Mouse (Mus musculus): Measurements from ENCODE around the gene Elavl3. TPM values are rescaled to one million over a fixed set of nuclear protein-coding genes. Genes with fewer than 3 reads are reported as not detected.

Gene Elavl3
- polyA plus RNA-seq, 1 experiment, result 0.64 TPM

DNA sequence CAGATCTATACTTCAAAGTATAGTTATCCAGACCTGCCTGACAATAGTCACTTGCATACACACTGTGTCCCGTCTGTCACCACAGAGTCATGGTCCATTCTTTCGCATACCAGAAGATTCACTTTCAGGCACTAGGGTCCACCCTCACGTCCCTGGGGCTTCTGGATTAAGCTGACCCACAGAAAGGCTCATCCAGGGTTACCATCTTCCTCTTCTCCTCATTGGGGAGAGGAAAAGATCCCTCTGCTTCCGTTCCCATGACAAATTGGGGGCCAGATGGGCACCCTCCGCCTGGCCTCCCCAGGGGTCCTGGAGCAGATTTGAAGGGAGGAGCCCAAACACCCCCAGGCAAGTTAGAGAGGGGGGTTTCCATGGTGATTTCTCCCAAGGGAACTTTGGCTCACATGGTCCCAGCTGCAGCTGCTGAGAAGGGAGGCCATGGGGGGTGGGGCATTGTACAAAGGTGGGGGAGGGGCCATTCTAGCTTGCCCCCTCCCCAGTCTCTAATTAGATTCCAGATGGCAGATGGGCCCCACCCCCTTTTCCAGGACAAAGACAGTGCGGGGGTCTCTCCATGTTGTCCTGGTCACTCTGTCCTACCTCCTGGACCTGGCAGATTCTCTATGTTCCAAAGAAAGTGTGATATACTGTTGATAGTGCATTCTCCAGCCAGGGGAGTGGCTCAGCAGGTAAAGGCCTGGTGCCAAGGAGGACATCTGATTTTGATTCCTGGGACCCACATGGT lies 16.4 kb downstream of the Elavl3 start:
- H3K4me1 ChIP-seq (ENCODE audit: control insufficient read depth, insufficient read depth, low read length), result no peaks in the 10 kb centered on the region
- H3K36me3 ChIP-seq (ENCODE audit: control insufficient read depth, insufficient read depth, low read length), result no peaks in the 10 kb centered on the region
- no peak for DNase-seq
- no peaks in the 10 kb centered on the region for H3K27me3 ChIP-seq (replicated peaks; ENCODE audit: control insufficient read depth, insufficient read depth, low read length)
- TF ChIP-seq CTCF (conservative IDR thresholded peaks at IDR 0.05; ENCODE audit: insufficient read depth, insufficient read length, low read depth, low read length) (no peak), POLR2A (IDR thresholded peaks at IDR 0.05; ENCODE audit: low read depth, low read length) (no peak)
- H3K4me3 ChIP-seq (ENCODE audit: insufficient read depth, low read depth, low read length), result no peak overlapping the region
- H3K27ac ChIP-seq (ENCODE audit: insufficient read depth, low read depth, low read length), result no peak overlapping the region
- 63% methylated on average over 6 of the region's 6 CpGs for WGBS

DNA sequence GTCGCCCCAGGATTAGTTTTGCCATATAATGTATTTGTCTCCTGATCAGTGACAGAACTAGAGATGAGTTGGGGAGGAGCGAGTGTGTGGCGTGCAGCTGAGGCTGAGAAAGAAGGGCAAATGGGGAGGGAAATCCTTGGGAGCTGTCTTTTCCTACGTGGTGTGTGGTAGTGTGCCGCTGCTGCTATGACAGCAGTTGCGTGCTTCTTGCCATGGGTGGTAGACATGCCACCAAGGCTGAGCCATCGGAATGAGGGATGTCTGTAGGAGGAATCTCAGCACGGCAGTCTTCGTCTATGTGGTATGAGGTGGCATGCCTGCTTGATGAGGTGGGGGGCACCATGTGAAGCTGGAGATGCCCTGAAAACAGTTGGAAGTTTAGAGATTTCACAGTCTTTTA lies 21.4 kb downstream of the Elavl3 start:
- H3K27me3 ChIP-seq (replicated peaks; ENCODE audit: control insufficient read depth, insufficient read depth, low read length), result no peaks in the 10 kb centered on the region
- no peak overlapping the region for H3K4me3 ChIP-seq (ENCODE audit: insufficient read depth, low read depth, low read length)
- DNase-seq, result no peak
- TF ChIP-seq CTCF (conservative IDR thresholded peaks at IDR 0.05; ENCODE audit: insufficient read depth, insufficient read length, low read depth, low read length), result no peak
- TF ChIP-seq POLR2A (IDR thresholded peaks at IDR 0.05; ENCODE audit: low read depth, low read length), result no peak
- 93% methylated on average over 9 of the region's 9 CpGs for WGBS
- no peaks in the 10 kb centered on the region for H3K36me3 ChIP-seq (ENCODE audit: control insufficient read depth, insufficient read depth, low read length)
- H3K4me1 ChIP-seq (ENCODE audit: control insufficient read depth, insufficient read depth, low read length), result no peaks in the 10 kb centered on the region
- H3K27ac ChIP-seq (ENCODE audit: insufficient read depth, low read depth, low read length), result no peak overlapping the region

DNA sequence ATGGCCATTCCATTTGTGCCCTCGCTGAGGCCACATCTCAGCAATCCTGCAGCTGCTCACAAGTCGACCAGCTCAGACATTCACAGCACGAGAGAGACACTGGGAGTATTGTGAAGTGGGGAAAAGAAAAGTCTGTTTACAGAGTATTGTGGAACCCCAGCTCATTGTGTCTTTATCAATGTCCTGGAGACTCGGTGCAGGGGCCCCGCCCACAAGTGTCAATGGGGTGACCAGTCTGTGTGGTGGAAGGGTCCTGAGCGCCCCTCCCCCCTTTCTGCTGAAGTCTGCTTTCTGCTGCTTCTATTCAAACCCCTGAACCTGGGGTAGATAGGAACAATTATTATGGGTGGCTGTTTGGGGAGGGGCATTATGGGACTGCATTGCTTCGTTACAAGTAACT lies 23.4 kb downstream of the Elavl3 start:
- TF ChIP-seq CTCF (conservative IDR thresholded peaks at IDR 0.05; ENCODE audit: insufficient read depth, insufficient read length, low read depth, low read length) (no peak), POLR2A (IDR thresholded peaks at IDR 0.05; ENCODE audit: low read depth, low read length) (no peak)
- WGBS, result 65% methylated on average over 7 of the region's 7 CpGs

DNA sequence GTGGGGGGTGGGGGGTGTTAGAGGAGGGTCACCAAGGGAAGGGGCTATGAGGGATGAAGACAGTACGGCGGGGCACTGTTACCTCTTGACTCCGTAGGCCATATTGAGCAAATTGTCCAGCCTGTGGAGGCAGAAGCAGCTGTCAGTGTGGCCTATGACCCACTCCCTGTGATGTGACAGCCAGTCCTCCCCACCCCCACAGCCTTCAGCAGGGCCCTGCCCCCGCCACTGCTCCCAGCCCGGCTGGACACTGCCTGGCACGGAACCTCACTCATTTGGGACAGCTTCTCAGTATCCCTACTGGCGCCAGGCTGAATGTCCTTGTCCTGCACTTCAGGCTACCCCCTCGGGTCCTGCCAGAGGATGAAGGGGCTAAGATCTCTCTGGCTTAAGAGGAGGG lies 27.2 kb downstream of the Elavl3 start:
- TF ChIP-seq POLR2A (IDR thresholded peaks at IDR 0.05; ENCODE audit: low read depth, low read length), result no peak
- TF ChIP-seq CTCF (conservative IDR thresholded peaks at IDR 0.05; ENCODE audit: insufficient read depth, insufficient read length, low read depth, low read length), result no peak
- no peak overlapping the region for H3K27ac ChIP-seq (ENCODE audit: insufficient read depth, low read depth, low read length)
- no peaks in the 10 kb centered on the region for H3K36me3 ChIP-seq (ENCODE audit: control insufficient read depth, insufficient read depth, low read length)
- no peak overlapping the region for H3K4me3 ChIP-seq (ENCODE audit: insufficient read depth, low read depth, low read length)
- no peaks in the 10 kb centered on the region for H3K4me1 ChIP-seq (ENCODE audit: control insufficient read depth, insufficient read depth, low read length)
- no peak for DNase-seq
- no peaks in the 10 kb centered on the region for H3K27me3 ChIP-seq (replicated peaks; ENCODE audit: control insufficient read depth, insufficient read depth, low read length)
- WGBS, result 46% methylated on average over 8 of the region's 8 CpGs

More for the DNA sequence above, 23.4 kb downstream of the Elavl3 start:
- Histone ChIP-seq H3K36me3 (ENCODE audit: control insufficient read depth, insufficient read depth, low read length) (no peaks in the 10 kb centered on the region), H3K27ac (ENCODE audit: insufficient read depth, low read depth, low read length) (no peak overlapping the region), H3K4me3 (ENCODE audit: insufficient read depth, low read depth, low read length) (no peak overlapping the region), H3K27me3 (replicated peaks; ENCODE audit: control insufficient read depth, insufficient read depth, low read length) (no peaks in the 10 kb centered on the region), H3K4me1 (ENCODE audit: control insufficient read depth, insufficient read depth, low read length) (no peaks in the 10 kb centered on the region)
- DNase-seq, result no peak

DNA sequence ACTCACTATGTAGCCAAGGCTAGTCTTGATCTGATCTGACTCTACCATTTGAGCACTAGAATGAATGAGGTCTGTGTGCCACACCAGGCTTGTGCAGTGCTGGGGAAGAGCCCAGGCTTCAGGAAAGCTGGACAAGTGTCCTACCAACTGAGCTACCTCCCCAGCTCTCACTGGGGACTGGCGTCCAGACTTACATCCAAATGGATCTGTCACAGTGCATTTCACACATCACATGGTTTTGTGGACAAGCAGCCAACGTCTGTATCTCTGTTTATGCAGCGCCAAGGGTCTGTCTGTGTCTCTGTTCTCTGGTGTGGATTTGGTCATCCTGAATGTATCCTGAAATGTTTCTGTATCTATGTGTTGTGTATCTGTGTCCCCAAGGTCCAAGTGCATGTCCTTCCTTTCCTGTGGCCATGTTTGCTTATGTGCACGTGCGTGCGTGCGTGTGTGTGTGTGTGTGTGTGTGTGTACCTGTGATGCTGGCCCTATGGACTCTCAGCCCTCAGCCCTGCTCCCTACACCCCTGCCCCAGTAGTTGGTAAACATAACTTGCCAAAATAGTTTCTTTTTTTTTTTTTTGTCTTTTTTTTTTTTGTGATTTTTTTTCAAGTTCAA lies 34.5 kb downstream of the Elavl3 start:
- Histone ChIP-seq H3K36me3 (ENCODE audit: control insufficient read depth, insufficient read depth, low read length) (no peaks in the 10 kb centered on the region), H3K4me3 (ENCODE audit: insufficient read depth, low read depth, low read length) (no peak overlapping the region), H3K27ac (ENCODE audit: insufficient read depth, low read depth, low read length) (no peak overlapping the region), H3K27me3 (replicated peaks; ENCODE audit: control insufficient read depth, insufficient read depth, low read length) (no peaks in the 10 kb centered on the region), H3K4me1 (ENCODE audit: control insufficient read depth, insufficient read depth, low read length) (no peaks in the 10 kb centered on the region)
- DNase-seq, result no peak
- TF ChIP-seq CTCF (conservative IDR thresholded peaks at IDR 0.05; ENCODE audit: insufficient read depth, insufficient read length, low read depth, low read length) (no peak), POLR2A (IDR thresholded peaks at IDR 0.05; ENCODE audit: low read depth, low read length) (no peak)
- 74% methylated on average over 7 of the region's 7 CpGs for WGBS

DNA sequence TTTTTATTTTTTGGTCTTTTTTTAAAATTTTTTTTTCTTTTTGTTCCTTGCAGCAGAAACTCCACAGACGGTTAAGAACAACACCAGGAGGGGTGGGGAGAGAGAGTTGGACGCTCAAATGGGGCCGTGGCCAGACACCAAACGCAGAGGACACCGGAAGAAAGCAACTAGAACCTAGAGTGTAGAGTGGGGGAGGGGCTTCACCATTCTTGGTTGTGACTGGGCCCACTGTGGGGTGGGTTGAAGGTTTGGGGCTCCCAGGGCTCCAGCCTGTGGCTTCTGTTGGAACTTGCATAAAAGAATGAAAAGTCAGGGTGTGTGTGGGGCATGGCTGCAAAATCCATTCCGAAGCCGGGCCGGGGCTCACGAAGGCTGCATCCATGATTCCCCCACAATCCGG lies 35.6 kb downstream of the Elavl3 start:
- no peak overlapping the region for H3K27ac ChIP-seq (ENCODE audit: insufficient read depth, low read depth, low read length)
- 60% methylated on average over 10 of the region's 10 CpGs for WGBS
- H3K36me3 ChIP-seq (ENCODE audit: control insufficient read depth, insufficient read depth, low read length), result no peaks in the 10 kb centered on the region
- DNase-seq, result no peak
- TF ChIP-seq CTCF (conservative IDR thresholded peaks at IDR 0.05; ENCODE audit: insufficient read depth, insufficient read length, low read depth, low read length), result no peak
- TF ChIP-seq POLR2A (IDR thresholded peaks at IDR 0.05; ENCODE audit: low read depth, low read length), result no peak
- H3K4me1 ChIP-seq (ENCODE audit: control insufficient read depth, insufficient read depth, low read length), result no peaks in the 10 kb centered on the region
- no peaks in the 10 kb centered on the region for H3K27me3 ChIP-seq (replicated peaks; ENCODE audit: control insufficient read depth, insufficient read depth, low read length)
- H3K4me3 ChIP-seq (ENCODE audit: insufficient read depth, low read depth, low read length), result no peak overlapping the region

DNA sequence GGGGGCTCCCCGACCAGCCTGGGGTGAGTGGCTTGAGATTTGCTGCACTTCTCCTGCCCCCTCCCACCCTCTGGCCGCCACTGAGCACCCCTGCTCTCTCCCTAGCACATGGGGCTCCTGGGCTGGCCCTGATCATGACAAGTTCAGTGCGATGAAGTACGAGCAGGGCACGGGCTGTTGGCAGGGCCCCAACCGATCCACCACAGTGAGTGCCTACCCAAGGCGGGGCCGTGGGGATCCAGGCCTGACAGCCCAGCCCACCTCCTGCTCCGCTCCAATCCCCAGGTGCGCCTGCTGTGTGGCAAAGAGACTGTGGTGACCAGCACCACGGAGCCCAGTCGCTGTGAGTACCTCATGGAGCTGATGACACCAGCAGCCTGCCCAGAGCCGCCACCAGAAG lies 39.1 kb downstream of the Elavl3 start:
- Histone ChIP-seq H3K27ac (ENCODE audit: insufficient read depth, low read depth, low read length) (no peak overlapping the region), H3K36me3 (ENCODE audit: control insufficient read depth, insufficient read depth, low read length) (peaks cover 3% of the 10 kb centered on the region)
- WGBS, result 94% methylated on average over 13 of the region's 13 CpGs

More for the DNA sequence above, 39.1 kb downstream of the Elavl3 start:
- no peaks in the 10 kb centered on the region for H3K27me3 ChIP-seq (replicated peaks; ENCODE audit: control insufficient read depth, insufficient read depth, low read length)
- no peak for DNase-seq
- no peak for TF ChIP-seq CTCF (conservative IDR thresholded peaks at IDR 0.05; ENCODE audit: insufficient read depth, insufficient read length, low read depth, low read length)
- no peak for TF ChIP-seq POLR2A (IDR thresholded peaks at IDR 0.05; ENCODE audit: low read depth, low read length)
- H3K4me3 ChIP-seq (ENCODE audit: insufficient read depth, low read depth, low read length), result no peak overlapping the region
- H3K4me1 ChIP-seq (ENCODE audit: control insufficient read depth, insufficient read depth, low read length), result no peaks in the 10 kb centered on the region

Data from kidney, adult 2 months (tissue).